Mouse (Mus musculus): ENCODE data around the gene C1qtnf3. TPM values are rescaled to one million over a fixed set of nuclear protein-coding genes. Genes with fewer than 3 reads are reported as not detected.

The C1qtnf3 gene
- 0.34 and 0.96 TPM in 2 replicates for polyA plus RNA-seq (2012; rRNA removed)

DNA sequence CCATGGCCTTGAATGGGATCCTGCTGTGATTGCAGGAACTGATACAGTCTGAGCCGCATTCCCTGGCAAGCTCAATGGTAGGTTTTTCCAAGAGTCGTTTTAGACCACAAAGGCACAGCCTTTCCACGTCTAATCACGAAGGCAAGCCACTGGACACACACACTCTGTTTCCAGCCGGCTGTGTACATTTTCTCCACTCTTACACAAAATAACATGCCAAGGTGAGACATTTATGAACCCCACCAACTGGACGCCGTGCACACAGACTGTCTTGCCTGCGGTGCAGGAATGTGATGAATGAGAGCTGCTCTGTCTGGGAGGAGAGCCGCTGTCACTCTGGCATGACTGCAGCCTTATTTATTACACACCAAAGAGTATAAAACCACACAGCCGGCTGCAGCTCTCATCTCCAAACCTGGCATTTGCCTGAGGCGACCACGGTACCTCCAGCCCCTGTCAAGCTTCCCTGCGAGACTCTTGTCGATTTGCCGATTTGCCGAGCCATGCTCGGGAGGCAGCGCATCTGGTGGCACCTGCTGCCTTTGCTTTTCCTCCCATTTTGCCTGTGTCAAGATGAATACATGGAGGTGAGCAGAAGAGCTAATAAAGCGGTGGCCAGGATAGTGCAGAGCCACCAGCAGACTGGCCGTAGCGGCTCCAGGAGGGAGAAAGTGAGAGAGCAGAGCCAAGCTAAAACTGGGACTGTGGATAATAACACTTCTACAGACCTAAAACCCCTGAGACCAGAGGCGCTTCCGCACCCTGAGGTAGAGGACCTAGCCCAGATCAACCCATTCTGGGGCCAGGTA is at the start of gene C1qtnf3:
Gene C1qtnf3 (plus strand): TSS at position 382 of the 809 bp plus-strand sequence.
- Histone ChIP-seq H3K36me3 (ENCODE audit: control insufficient read depth, insufficient read depth, low read length) (no peaks in the 10 kb centered on the region), H3K4me3 (ENCODE audit: low read depth, low read length) (no peak within 1 kb of the TSS), H3K4me1 (ENCODE audit: control insufficient read depth, insufficient read depth, insufficient read length, low read length) (peaks cover 4% of the 10 kb centered on the region), H3K27me3 (ENCODE audit: control insufficient read depth, insufficient read depth, low read length) (no peaks in the 10 kb centered on the region), H3K27ac (ENCODE audit: insufficient read depth, low read depth, low read length) (no peak within 1 kb of the TSS)
- WGBS: 80% methylated on average over 23 of the region's 23 CpGs
- TF ChIP-seq POLR2A (IDR thresholded peaks at IDR 0.05; ENCODE audit: low read depth, low read length) (no peak), CTCF (IDR thresholded peaks at IDR 0.05; ENCODE audit: extremely low read depth, insufficient read length, insufficient replicate concordance, low read depth, low read length) (no peak)

DNA sequence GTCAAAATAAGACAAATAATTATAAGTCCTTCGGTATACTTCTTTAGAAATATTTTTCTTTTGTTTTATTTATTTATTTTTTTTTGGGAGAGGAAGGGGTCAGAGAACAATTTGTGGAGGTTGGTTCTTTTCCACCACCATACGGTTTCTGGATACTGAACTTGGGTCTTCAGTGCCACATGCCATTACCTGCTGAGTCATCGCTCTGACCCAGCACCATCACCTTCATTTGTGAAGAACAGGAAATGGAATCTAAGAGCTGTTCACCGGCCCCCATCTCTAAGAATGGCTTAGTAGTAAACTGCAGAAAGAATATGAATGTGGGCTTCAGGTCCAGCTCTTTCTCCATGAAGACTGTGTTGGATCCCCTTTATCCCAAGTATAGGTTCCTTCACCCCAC is 49.8 kb upstream of the C1qtnf3 start:
- 56% methylated on average over 4 of the region's 4 CpGs for WGBS
- Histone ChIP-seq H3K36me3 (ENCODE audit: control insufficient read depth, insufficient read depth, low read length) (no peaks in the 10 kb centered on the region), H3K27me3 (ENCODE audit: control insufficient read depth, insufficient read depth, low read length) (no peaks in the 10 kb centered on the region), H3K4me1 (ENCODE audit: control insufficient read depth, insufficient read depth, insufficient read length, low read length) (no peaks in the 10 kb centered on the region), H3K4me3 (ENCODE audit: low read depth, low read length) (no peak overlapping the region), H3K27ac (ENCODE audit: insufficient read depth, low read depth, low read length) (no peak overlapping the region)
- no peak for TF ChIP-seq CTCF (IDR thresholded peaks at IDR 0.05; ENCODE audit: extremely low read depth, insufficient read length, insufficient replicate concordance, low read depth, low read length)
- TF ChIP-seq POLR2A (IDR thresholded peaks at IDR 0.05; ENCODE audit: low read depth, low read length): no peak

- H3K36me3 ChIP-seq (ENCODE audit: control insufficient read depth, insufficient read depth, low read length): no peaks in the 10 kb centered on the region
- H3K27me3 ChIP-seq (ENCODE audit: control insufficient read depth, insufficient read depth, low read length): no peaks in the 10 kb centered on the region
- 0 out of 2 replicates have a peak, but pooled peaks cover 3% of the 10 kb centered on the region for H3K4me1 ChIP-seq (ENCODE audit: control insufficient read depth, insufficient read depth, insufficient read length, low read length)
- no peak for TF ChIP-seq POLR2A (IDR thresholded peaks at IDR 0.05; ENCODE audit: low read depth, low read length)
- TF ChIP-seq CTCF (IDR thresholded peaks at IDR 0.05; ENCODE audit: extremely low read depth, insufficient read length, insufficient replicate concordance, low read depth, low read length): no peak
- 78% methylated on average over 4 of the region's 4 CpGs for whole genome bisulfite sequencing
- no peak overlapping the region for H3K4me3 ChIP-seq (ENCODE audit: low read depth, low read length)
- no peak overlapping the region for H3K27ac ChIP-seq (ENCODE audit: insufficient read depth, low read depth, low read length)
These were observed 35.4 kb upstream of the C1qtnf3 start for GRCm38 (mm10) chr15:10916611-10917311.

DNA sequence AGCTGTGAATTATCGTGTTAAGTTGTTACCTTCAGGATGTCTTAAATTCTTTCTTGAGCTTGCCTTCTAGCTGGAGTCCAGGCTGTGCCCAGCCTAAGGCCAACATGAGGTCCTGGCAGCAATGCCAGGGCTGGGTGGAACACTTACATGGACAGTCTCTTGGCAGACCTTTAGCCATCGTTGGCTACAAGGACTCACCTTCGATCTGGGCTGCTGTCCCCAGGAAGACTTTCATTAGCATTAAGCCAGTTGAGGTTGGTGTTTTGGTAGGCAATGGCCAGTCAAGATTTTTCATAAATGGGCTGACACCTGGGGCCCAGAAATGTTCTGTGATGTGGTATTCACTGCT is 34.8 kb upstream of the C1qtnf3 start:
- no peak for TF ChIP-seq CTCF (IDR thresholded peaks at IDR 0.05; ENCODE audit: extremely low read depth, insufficient read length, insufficient replicate concordance, low read depth, low read length)
- TF ChIP-seq POLR2A (IDR thresholded peaks at IDR 0.05; ENCODE audit: low read depth, low read length): no peak
- H3K4me3 ChIP-seq (ENCODE audit: low read depth, low read length): no peak overlapping the region
- H3K36me3 ChIP-seq (ENCODE audit: control insufficient read depth, insufficient read depth, low read length): no peaks in the 10 kb centered on the region
- 0 out of 2 replicates have a peak, but pooled peaks cover 3% of the 10 kb centered on the region for H3K4me1 ChIP-seq (ENCODE audit: control insufficient read depth, insufficient read depth, insufficient read length, low read length)
- 85% methylated on average over 3 of the region's 3 CpGs for WGBS
- no peaks in the 10 kb centered on the region for H3K27me3 ChIP-seq (ENCODE audit: control insufficient read depth, insufficient read depth, low read length)
- no peak overlapping the region for H3K27ac ChIP-seq (ENCODE audit: insufficient read depth, low read depth, low read length)

DNA sequence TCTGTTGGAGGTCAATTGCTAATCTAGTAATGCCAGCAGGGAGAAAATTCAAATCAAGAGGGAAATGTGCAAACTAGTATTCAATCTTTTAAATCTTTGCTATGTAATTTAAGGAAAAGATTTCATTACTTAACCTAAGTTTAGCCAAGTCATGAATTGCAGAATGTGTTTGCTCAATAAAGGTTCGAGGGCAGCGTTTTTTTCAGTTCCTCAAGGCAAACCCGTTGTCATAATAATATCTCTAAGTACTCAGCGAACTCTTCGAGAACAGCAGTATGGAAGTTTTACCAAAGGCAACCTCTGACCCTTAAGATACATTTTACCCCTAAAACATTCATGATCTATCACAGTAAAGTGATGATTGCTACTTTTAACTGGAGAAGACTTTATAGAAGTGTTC is 31.9 kb upstream of the C1qtnf3 start:
- Histone ChIP-seq H3K27ac (ENCODE audit: insufficient read depth, low read depth, low read length) (no peak overlapping the region), H3K4me3 (ENCODE audit: low read depth, low read length) (no peak overlapping the region), H3K4me1 (ENCODE audit: control insufficient read depth, insufficient read depth, insufficient read length, low read length) (0 out of 2 replicates have a peak, but pooled peaks cover 3% of the 10 kb centered on the region), H3K27me3 (ENCODE audit: control insufficient read depth, insufficient read depth, low read length) (no peaks in the 10 kb centered on the region), H3K36me3 (ENCODE audit: control insufficient read depth, insufficient read depth, low read length) (no peaks in the 10 kb centered on the region)
- no peak for TF ChIP-seq POLR2A (IDR thresholded peaks at IDR 0.05; ENCODE audit: low read depth, low read length)
- TF ChIP-seq CTCF (IDR thresholded peaks at IDR 0.05; ENCODE audit: extremely low read depth, insufficient read length, insufficient replicate concordance, low read depth, low read length): no peak
- 55% methylated on average over 5 of the region's 5 CpGs for WGBS

DNA sequence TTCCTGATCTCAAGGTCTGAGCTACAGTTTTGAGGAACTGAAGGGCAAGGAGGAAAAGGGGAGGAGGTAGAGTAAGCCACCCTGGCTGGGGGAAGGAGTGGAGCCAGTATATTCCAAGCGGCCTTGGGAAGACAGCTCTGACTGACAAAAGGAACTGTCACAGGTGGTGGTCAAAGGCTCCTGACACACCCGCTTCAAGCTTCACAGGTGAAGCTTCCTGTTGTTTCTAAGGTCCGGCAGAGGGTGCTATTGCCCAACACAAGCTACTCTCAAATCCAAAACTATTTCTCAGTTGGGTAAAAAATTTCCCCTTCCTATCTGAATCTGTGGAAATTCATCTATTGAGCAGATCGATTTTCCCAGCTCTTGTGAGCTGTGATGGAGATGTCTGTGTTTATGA is 31.1 kb upstream of the C1qtnf3 start:
- Histone ChIP-seq H3K36me3 (ENCODE audit: control insufficient read depth, insufficient read depth, low read length) (no peaks in the 10 kb centered on the region), H3K27ac (ENCODE audit: insufficient read depth, low read depth, low read length) (no peak overlapping the region), H3K27me3 (ENCODE audit: control insufficient read depth, insufficient read depth, low read length) (no peaks in the 10 kb centered on the region), H3K4me3 (ENCODE audit: low read depth, low read length) (no peak overlapping the region), H3K4me1 (ENCODE audit: control insufficient read depth, insufficient read depth, insufficient read length, low read length) (0 out of 2 replicates have a peak, but pooled peaks cover 3% of the 10 kb centered on the region)
- no peak for TF ChIP-seq POLR2A (IDR thresholded peaks at IDR 0.05; ENCODE audit: low read depth, low read length)
- peak; percentile 52; the same call in 1 of the 2 replicates for TF ChIP-seq CTCF (IDR thresholded peaks at IDR 0.05; ENCODE audit: extremely low read depth, insufficient read length, insufficient replicate concordance, low read depth, low read length)
- 5% methylated on average over 4 of the region's 4 CpGs for WGBS

DNA sequence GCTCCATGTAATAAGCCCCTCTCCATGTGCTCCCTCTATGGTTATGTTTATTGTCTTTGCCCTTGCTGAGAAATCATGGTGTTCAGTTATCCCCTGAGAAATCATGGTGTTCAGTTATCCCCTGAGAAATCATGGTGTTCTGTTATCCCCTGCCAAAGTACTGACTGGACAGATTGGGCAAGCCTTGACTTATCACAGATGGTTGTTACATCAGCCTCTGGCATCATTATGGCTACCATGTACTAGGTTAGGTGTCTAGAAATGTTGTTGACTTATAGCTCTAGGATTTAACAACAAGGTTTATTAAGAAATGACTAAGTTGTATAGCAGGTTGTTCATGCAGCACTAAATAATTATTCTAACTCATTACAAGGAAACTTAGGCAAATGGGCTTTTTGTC is 30.1 kb upstream of the C1qtnf3 start:
- no peak overlapping the region for H3K4me3 ChIP-seq (ENCODE audit: low read depth, low read length)
- H3K27ac ChIP-seq (ENCODE audit: insufficient read depth, low read depth, low read length): no peak overlapping the region
- H3K27me3 ChIP-seq (ENCODE audit: control insufficient read depth, insufficient read depth, low read length): no peaks in the 10 kb centered on the region
- no peaks in the 10 kb centered on the region for H3K36me3 ChIP-seq (ENCODE audit: control insufficient read depth, insufficient read depth, low read length)
- H3K4me1 ChIP-seq (ENCODE audit: control insufficient read depth, insufficient read depth, insufficient read length, low read length): 0 out of 2 replicates have a peak, but pooled peaks cover 3% of the 10 kb centered on the region
- TF ChIP-seq POLR2A (IDR thresholded peaks at IDR 0.05; ENCODE audit: low read depth, low read length) (no peak), CTCF (IDR thresholded peaks at IDR 0.05; ENCODE audit: extremely low read depth, insufficient read length, insufficient replicate concordance, low read depth, low read length) (no peak)
